Mouse (Mus musculus): Measurements from ENCODE around the gene Gm30191. TPM values are rescaled to one million over a fixed set of nuclear protein-coding genes. Genes with fewer than 3 reads are reported as not detected.

Gene Gm30191
- not detected in 2 replicates for polyA plus RNA-seq (2016; fragmentation: Nextera tagmentation; extraction: Ambion mirVana)

DNA sequence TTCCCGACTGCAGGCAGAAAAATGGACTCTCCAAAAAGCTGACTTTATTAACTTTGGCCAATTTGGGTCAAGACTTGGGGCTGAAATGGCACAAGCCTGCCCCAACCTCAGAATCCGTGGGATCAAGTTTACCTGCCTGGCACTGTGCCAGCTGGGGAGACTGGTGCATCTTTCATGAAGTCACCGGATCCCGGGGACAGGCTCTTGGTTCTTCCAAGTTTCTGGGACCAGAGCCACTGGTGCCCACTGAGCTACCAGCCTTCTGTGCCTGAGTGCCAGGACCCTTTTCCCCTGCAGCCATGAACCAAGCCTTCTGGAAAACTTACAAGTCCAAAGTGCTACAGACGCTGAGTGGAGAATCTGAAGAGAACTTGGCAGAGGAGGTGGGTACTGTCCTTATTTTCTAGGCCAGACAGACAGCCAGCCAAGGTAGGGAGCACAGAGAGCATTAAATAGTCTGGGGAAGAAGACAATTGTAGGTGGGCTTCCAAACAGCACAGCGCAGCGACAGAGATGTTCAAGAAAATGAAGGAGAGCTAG is at the start of gene Gm30191:
TSS of gene Gm30191 (plus strand) at position 217 of the 540 bp plus-strand sequence.
- Histone ChIP-seq H3K27me3 (peaks cover 58% of the 10 kb centered on the region), H3K4me1 (peaks cover 49% of the 10 kb centered on the region), H3K36me3 (replicated peaks) (peaks cover 6% of the 10 kb centered on the region; the same call in 1 of the 2 replicates), H3K4me2 (peak within 1 kb of the TSS; percentile 93), H3K9me3 (no peaks in the 10 kb centered on the region), H3K4me3 (replicated peaks) (peak within 1 kb of the TSS; percentile 70), H3K9ac (peak within 1 kb of the TSS; percentile 25; the same call in 1 of the 2 replicates), H3K27ac (0 out of 2 replicates have a peak within 1 kb of the TSS, but pooled peaks have one; percentile 1)
- no peak for ATAC-seq (ENCODE audit: low FRiP score)
- WGBS = 77% methylated on average over 7 of the region's 7 CpGs

DNA sequence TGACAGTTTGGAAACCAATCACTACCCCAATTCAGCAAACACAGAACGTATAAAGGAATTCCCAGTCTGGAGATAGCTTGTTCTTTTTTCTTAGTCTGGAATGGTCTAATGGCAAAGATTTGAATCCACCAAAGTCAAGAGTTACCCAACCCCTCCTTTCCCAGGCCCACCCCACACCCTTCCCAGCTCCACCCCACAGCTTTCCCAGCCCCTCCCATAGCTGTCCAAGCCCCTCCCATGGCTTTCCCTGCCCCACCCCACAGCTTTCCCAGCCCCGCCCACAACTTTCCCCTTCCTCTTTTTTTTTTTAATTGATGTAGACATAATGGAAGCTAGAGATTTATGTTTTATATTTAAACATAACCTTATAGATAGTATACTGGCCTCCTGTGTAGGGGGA is 47.4 kb upstream of the Gm30191 start:
- Histone ChIP-seq H3K36me3 (replicated peaks) (no peaks in the 10 kb centered on the region), H3K4me3 (replicated peaks) (no peak overlapping the region), H3K27ac (no peak overlapping the region), H3K9ac (no peak overlapping the region), H3K4me1 (no peaks in the 10 kb centered on the region), H3K27me3 (no peaks in the 10 kb centered on the region), H3K9me3 (no peaks in the 10 kb centered on the region), H3K4me2 (no peak overlapping the region)
- WGBS = 74% methylated on average over 2 of the region's 2 CpGs
- ATAC-seq (ENCODE audit: low FRiP score) = no peak

DNA sequence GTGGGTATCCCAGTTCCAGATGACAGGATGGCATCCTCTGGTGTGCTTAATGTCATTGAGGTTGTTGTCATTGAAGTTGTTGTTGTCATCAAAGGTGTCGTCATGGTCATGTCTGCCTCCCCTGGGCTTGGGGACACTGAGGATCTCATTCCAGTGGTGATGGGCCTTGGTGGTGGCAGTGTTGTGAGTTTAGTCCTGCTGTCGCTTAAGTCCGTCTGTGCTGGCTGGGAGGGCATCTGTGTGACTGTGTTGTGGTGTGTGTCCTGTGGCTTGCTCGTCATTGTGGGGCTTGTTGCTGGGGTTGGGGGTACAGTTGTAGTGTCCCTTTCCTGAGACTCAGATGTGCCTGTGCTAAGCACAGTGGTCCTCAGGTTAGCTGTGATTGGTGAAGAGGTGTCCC is 43.8 kb upstream of the Gm30191 start, which contains the start of gene Gm7534:
TSS of gene Gm7534 (minus strand) at position 101 of the 400 bp plus-strand sequence.
- no peaks in the 10 kb centered on the region for H3K9me3 ChIP-seq
- no peak within 1 kb of the TSS for H3K27ac ChIP-seq
- H3K36me3 ChIP-seq (replicated peaks) = no peaks in the 10 kb centered on the region
- H3K27me3 ChIP-seq = no peaks in the 10 kb centered on the region
- no peak within 1 kb of the TSS for H3K4me3 ChIP-seq (replicated peaks)
- WGBS = 91% methylated on average over 4 of the region's 4 CpGs
- H3K9ac ChIP-seq = no peak within 1 kb of the TSS
- H3K4me2 ChIP-seq = no peak within 1 kb of the TSS
- H3K4me1 ChIP-seq = no peaks in the 10 kb centered on the region
- ATAC-seq (ENCODE audit: low FRiP score) = no peak

- no peak overlapping the region for H3K27ac ChIP-seq
- H3K9ac ChIP-seq = no peak overlapping the region
- no peak overlapping the region for H3K4me3 ChIP-seq (replicated peaks)
- ATAC-seq (ENCODE audit: low FRiP score) = no peak
- no peaks in the 10 kb centered on the region for H3K4me1 ChIP-seq
- H3K4me2 ChIP-seq = no peak overlapping the region
- no peaks in the 10 kb centered on the region for H3K27me3 ChIP-seq
- no peaks in the 10 kb centered on the region for H3K36me3 ChIP-seq (replicated peaks)
- WGBS = 91% methylated on average over 17 of the region's 17 CpGs
- no peaks in the 10 kb centered on the region for H3K9me3 ChIP-seq
Measured at GRCm38 (mm10) chr4:134203340-134203896, 43.3 kb upstream of the Gm30191 start.

GRCm38 (mm10) chr4:134206488-134207053 is 40.2 kb upstream of the Gm30191 start:
- Histone ChIP-seq H3K9me3 (no peaks in the 10 kb centered on the region), H3K4me3 (replicated peaks) (no peak overlapping the region), H3K9ac (no peak overlapping the region), H3K27ac (no peak overlapping the region), H3K4me1 (no peaks in the 10 kb centered on the region), H3K27me3 (0 out of 2 replicates have a peak, but pooled peaks cover 5% of the 10 kb centered on the region), H3K4me2 (no peak overlapping the region), H3K36me3 (replicated peaks) (no peaks in the 10 kb centered on the region)
- ATAC-seq (ENCODE audit: low FRiP score) = no peak
- 71% methylated on average over 6 of the region's 6 CpGs for WGBS

- no peak overlapping the region for H3K4me3 ChIP-seq (replicated peaks)
Measured at GRCm38 (mm10) chr4:134222793-134223600, 23.7 kb upstream of the Gm30191 start.

DNA sequence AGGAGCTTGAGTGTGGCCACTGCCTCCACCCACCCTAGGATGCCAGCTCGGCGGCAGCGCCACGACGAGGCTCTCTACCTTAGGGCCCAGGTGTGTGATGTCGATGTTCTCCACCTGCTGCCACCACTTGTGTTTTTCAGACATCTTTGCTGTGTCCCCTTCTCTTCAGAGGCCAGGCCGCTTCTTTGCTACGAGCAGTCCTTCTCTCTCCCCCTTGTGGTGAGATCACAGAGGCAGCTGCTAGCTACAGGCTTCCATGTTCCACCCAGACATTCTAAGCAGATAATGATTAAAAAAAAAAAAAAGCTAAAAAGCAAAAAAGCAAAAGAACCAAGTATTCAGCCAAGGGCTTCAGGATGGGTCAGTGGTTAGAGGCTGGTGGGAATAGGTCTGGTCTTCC is 19.5 kb upstream of the Gm30191 start, which contains the start of gene Catsper4:
TSS of gene Catsper4 (minus strand) at position 190 of the 400 bp plus-strand sequence.
- Histone ChIP-seq H3K4me1 (no peaks in the 10 kb centered on the region), H3K9me3 (no peaks in the 10 kb centered on the region), H3K9ac (no peak within 1 kb of the TSS), H3K27ac (no peak within 1 kb of the TSS), H3K27me3 (0 out of 2 replicates have a peak, but pooled peaks cover 3% of the 10 kb centered on the region), H3K4me3 (replicated peaks) (no peak within 1 kb of the TSS), H3K36me3 (replicated peaks) (no peaks in the 10 kb centered on the region), H3K4me2 (no peak within 1 kb of the TSS)
- 78% methylated on average over 8 of the region's 8 CpGs for WGBS
- no peak for ATAC-seq (ENCODE audit: low FRiP score)

More at GRCm38 (mm10) chr4:134222793-134223600, 23.7 kb upstream of the Gm30191 start:
- 77% methylated on average over 10 of the region's 11 CpGs for WGBS
- H3K36me3 ChIP-seq (replicated peaks) = no peaks in the 10 kb centered on the region
- H3K4me1 ChIP-seq = no peaks in the 10 kb centered on the region
- no peak overlapping the region for H3K4me2 ChIP-seq
- ATAC-seq (ENCODE audit: low FRiP score) = no peak
- no peak overlapping the region for H3K9ac ChIP-seq
- H3K9me3 ChIP-seq = no peaks in the 10 kb centered on the region
- 0 out of 2 replicates have a peak, but pooled peaks cover 3% of the 10 kb centered on the region for H3K27me3 ChIP-seq
- no peak overlapping the region for H3K27ac ChIP-seq

- ATAC-seq (ENCODE audit: low FRiP score) = no peak
- H3K36me3 ChIP-seq (replicated peaks) = no peaks in the 10 kb centered on the region
- no peak overlapping the region for H3K4me3 ChIP-seq (replicated peaks)
- H3K9ac ChIP-seq = no peak overlapping the region
- 35% methylated on average over 8 of the region's 8 CpGs for WGBS
- H3K9me3 ChIP-seq = no peaks in the 10 kb centered on the region
- H3K27me3 ChIP-seq = no peaks in the 10 kb centered on the region
- H3K27ac ChIP-seq = no peak overlapping the region
- H3K4me1 ChIP-seq = 0 out of 2 replicates have a peak, but pooled peaks cover 6% of the 10 kb centered on the region
- H3K4me2 ChIP-seq = no peak overlapping the region
Measured at GRCm38 (mm10) chr4:134230431-134230830, 16.3 kb upstream of the Gm30191 start.

- Histone ChIP-seq H3K9ac (no peak overlapping the region), H3K4me2 (no peak overlapping the region), H3K4me1 (peaks cover 12% of the 10 kb centered on the region), H3K9me3 (no peaks in the 10 kb centered on the region), H3K27ac (no peak overlapping the region), H3K36me3 (replicated peaks) (no peaks in the 10 kb centered on the region), H3K27me3 (peaks cover 27% of the 10 kb centered on the region), H3K4me3 (replicated peaks) (no peak overlapping the region)
- WGBS = 84% methylated on average over 5 of the region's 5 CpGs
- ATAC-seq (ENCODE audit: low FRiP score) = no peak
Measured at GRCm38 (mm10) chr4:134234876-134235275, 11.9 kb upstream of the Gm30191 start.

GRCm38 (mm10) chr4:134237582-134238278 is 9.0 kb upstream of the Gm30191 start:
- H3K4me3 ChIP-seq (replicated peaks) = no peak overlapping the region; the same call in 1 of the 2 replicates
- peaks cover 7% of the 10 kb centered on the region for H3K4me1 ChIP-seq
- peak overlapping the region; percentile 31; the same call in 1 of the 2 replicates for H3K4me2 ChIP-seq
- ATAC-seq (ENCODE audit: low FRiP score) = no peak
- H3K27ac ChIP-seq = no peak overlapping the region
- H3K27me3 ChIP-seq = peaks cover 27% of the 10 kb centered on the region
- WGBS = 28% methylated on average over 19 of the region's 19 CpGs
- no peaks in the 10 kb centered on the region for H3K36me3 ChIP-seq (replicated peaks)
- no peaks in the 10 kb centered on the region for H3K9me3 ChIP-seq
- peak overlapping the region; percentile 21; the same call in 1 of the 2 replicates for H3K9ac ChIP-seq

- peaks cover 27% of the 10 kb centered on the region for H3K27me3 ChIP-seq
- H3K9ac ChIP-seq = peak within 1 kb of the TSS; percentile 21; the same call in 1 of the 2 replicates
- peaks cover 6% of the 10 kb centered on the region for H3K4me1 ChIP-seq
- peaks cover 3% of the 10 kb centered on the region; the same call in 1 of the 2 replicates for H3K36me3 ChIP-seq (replicated peaks)
- no peak for ATAC-seq (ENCODE audit: low FRiP score)
- no peaks in the 10 kb centered on the region for H3K9me3 ChIP-seq
- 4% methylated on average over 18 of the region's 18 CpGs for WGBS
- H3K4me2 ChIP-seq = peak within 1 kb of the TSS; percentile 31
- peak within 1 kb of the TSS; percentile 16 for H3K4me3 ChIP-seq (replicated peaks)
- H3K27ac ChIP-seq = no peak within 1 kb of the TSS
Measured at GRCm38 (mm10) chr4:134238279-134238651, 8.5 kb upstream of the Gm30191 start, which contains the start of gene Cnksr1. Cnksr1 (minus strand) TSS chr4:134238399.

Data from forebrain, embryonic 12.5 days (tissue).